Mouse (Mus musculus): ENCODE measurements around the gene Inppl1. TPM values are rescaled to one million over a fixed set of nuclear protein-coding genes. Genes with fewer than 3 reads are reported as not detected.

The Inppl1 gene
- polyA plus RNA-seq, 1 experiment: not detected

DNA sequence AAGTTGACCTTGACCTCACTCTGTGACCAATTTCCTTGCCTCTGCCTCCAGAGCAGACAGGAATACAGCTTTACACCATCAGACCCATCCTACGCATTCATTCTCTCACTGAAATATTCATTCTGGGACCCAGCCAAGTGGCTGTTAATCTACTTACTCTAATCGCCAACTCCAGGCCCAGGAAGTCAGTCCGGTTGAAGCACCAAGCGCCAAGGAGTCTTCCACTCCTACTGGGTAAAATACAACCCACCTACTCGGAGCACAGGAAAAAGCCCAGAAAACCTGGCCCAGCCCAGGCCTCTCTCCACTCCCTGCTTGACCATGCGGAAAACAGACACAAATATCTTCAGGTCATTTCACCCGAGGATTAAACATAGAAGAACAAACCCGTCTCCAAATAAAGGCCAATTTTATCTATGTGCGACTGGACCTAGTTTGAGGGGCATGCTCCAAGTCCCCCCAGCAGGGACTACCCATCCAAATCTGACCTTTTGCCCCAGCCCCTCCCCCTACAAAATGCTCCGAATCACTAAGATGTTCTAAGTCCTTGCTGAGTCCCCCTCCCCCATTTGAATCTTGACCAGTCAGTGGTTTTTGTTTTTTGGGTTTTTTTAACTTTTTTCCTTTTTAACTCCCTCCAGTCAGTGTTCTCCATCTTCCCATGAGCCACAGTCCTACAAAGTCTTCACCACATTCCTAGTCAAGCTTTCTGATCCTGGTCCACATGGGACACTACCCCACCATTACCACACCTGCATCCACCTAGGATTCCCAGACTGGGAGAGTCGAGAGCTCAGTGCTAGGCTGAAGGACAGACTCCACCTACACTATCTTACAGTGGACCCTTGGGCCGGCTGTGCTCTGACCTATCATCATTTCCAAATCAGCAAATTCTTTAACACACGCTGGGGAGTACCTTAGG is 30.5 kb upstream of the Inppl1 start:
- Histone ChIP-seq H3K4me1 (ENCODE audit: control insufficient read depth, insufficient read depth, low read length) (peaks cover 3% of the 10 kb centered on the region; the same call in 1 of the 2 replicates), H3K4me3 (ENCODE audit: insufficient read depth, low read depth, low read length) (no peak overlapping the region), H3K27ac (ENCODE audit: insufficient read depth, low read depth, low read length) (no peak overlapping the region)
- no peak for TF ChIP-seq POLR2A (IDR thresholded peaks at IDR 0.05; ENCODE audit: insufficient read depth, low read depth, low read length)
- TF ChIP-seq CTCF (IDR thresholded peaks at IDR 0.05; ENCODE audit: insufficient read depth, low read depth, low read length): no peak
- WGBS: 67% methylated on average over 13 of the region's 13 CpGs

DNA sequence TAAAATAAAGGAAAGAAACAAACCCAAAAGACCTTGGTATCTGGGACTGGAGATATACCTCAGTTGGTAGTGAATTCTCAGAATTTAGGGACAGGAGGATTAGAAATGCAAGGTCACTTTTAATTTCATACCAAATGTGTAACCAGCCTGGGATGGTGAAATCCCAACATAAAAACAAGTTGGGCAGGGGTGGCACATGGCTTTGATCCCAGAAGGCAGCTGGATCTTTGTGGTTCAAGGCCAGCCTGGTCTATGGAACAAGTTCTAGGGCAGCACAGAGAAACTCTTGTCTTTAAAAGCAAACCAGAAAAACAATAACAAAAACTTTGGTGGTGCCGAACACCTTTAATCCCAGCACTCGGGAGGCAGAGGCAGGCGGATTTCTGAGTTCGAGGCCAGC is 29.5 kb upstream of the Inppl1 start:
- no peak overlapping the region for H3K4me3 ChIP-seq (ENCODE audit: insufficient read depth, low read depth, low read length)
- TF ChIP-seq POLR2A (IDR thresholded peaks at IDR 0.05; ENCODE audit: insufficient read depth, low read depth, low read length) (no peak), CTCF (IDR thresholded peaks at IDR 0.05; ENCODE audit: insufficient read depth, low read depth, low read length) (no peak)
- peaks cover 3% of the 10 kb centered on the region; the same call in 1 of the 2 replicates for H3K4me1 ChIP-seq (ENCODE audit: control insufficient read depth, insufficient read depth, low read length)
- WGBS: 99% methylated on average over 4 of the region's 4 CpGs
- H3K27ac ChIP-seq (ENCODE audit: insufficient read depth, low read depth, low read length): no peak overlapping the region

GRCm38 (mm10) chr7:101866491-101867265 is 28.6 kb upstream of the Inppl1 start:
- Histone ChIP-seq H3K4me3 (ENCODE audit: insufficient read depth, low read depth, low read length) (no peak overlapping the region), H3K4me1 (ENCODE audit: control insufficient read depth, insufficient read depth, low read length) (peaks cover 3% of the 10 kb centered on the region; the same call in 1 of the 2 replicates), H3K27ac (ENCODE audit: insufficient read depth, low read depth, low read length) (no peak overlapping the region)
- TF ChIP-seq POLR2A (IDR thresholded peaks at IDR 0.05; ENCODE audit: insufficient read depth, low read depth, low read length) (no peak), CTCF (IDR thresholded peaks at IDR 0.05; ENCODE audit: insufficient read depth, low read depth, low read length) (no peak)
- 82% methylated on average over 11 of the region's 11 CpGs for WGBS

DNA sequence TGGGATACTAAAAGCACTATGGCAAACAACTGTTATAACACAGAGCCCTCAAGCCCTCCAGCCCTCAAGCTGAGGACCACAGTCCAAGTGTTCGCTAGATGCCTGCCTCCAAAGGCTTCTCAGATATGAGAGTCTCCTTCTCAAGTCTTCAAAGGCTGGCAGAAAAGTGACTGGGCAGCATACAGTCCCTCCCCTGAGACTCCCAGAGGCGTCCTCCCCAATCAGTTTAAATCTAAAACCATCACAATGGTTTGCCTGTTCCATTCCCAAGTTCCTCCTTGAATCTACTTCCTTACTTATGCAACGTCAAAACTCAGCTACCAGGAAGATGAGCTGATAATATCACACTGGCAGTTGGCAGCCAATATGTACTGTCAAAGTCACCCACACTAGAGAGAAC is 25.4 kb upstream of the Inppl1 start, which contains the start of gene Anapc15:
Anapc15 (plus strand) TSS at position 301 of the 400 bp plus-strand sequence.
- H3K27ac ChIP-seq (ENCODE audit: insufficient read depth, low read depth, low read length): no peak within 1 kb of the TSS
- TF ChIP-seq CTCF (IDR thresholded peaks at IDR 0.05; ENCODE audit: insufficient read depth, low read depth, low read length) (no peak), POLR2A (IDR thresholded peaks at IDR 0.05; ENCODE audit: insufficient read depth, low read depth, low read length) (no peak)
- no peaks in the 10 kb centered on the region for H3K4me1 ChIP-seq (ENCODE audit: control insufficient read depth, insufficient read depth, low read length)
- 78% methylated on average over 3 of the region's 3 CpGs for WGBS
- no peak within 1 kb of the TSS for H3K4me3 ChIP-seq (ENCODE audit: insufficient read depth, low read depth, low read length)

DNA sequence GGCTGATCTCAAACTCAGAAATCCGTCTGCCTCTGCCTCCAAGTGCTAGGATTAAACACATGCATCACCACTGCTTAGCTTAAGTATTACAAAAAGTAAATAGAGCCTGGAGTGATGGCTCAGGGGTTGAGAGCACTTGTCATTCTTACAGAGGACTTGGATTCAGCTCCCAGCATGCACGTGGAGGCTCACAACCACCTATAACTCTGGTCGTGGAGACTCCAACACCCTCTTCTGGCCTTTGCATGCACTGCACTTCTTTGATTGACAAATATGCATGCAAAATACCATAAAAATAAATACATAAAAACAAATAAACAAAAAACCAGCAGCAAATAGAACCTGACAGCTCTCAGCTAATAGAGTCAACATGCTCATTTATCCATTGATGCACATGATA is 24.3 kb upstream of the Inppl1 start:
- Histone ChIP-seq H3K27ac (ENCODE audit: insufficient read depth, low read depth, low read length) (no peak overlapping the region), H3K4me1 (ENCODE audit: control insufficient read depth, insufficient read depth, low read length) (no peaks in the 10 kb centered on the region), H3K4me3 (ENCODE audit: insufficient read depth, low read depth, low read length) (no peak overlapping the region)
- WGBS: 85% methylated on average over 3 of the region's 3 CpGs
- no peak for TF ChIP-seq POLR2A (IDR thresholded peaks at IDR 0.05; ENCODE audit: insufficient read depth, low read depth, low read length)
- no peak for TF ChIP-seq CTCF (IDR thresholded peaks at IDR 0.05; ENCODE audit: insufficient read depth, low read depth, low read length)

- Histone ChIP-seq H3K27ac (ENCODE audit: insufficient read depth, low read depth, low read length) (no peak overlapping the region), H3K4me3 (ENCODE audit: insufficient read depth, low read depth, low read length) (no peak overlapping the region), H3K4me1 (ENCODE audit: control insufficient read depth, insufficient read depth, low read length) (no peaks in the 10 kb centered on the region)
- no peak for TF ChIP-seq CTCF (IDR thresholded peaks at IDR 0.05; ENCODE audit: insufficient read depth, low read depth, low read length)
- no peak for TF ChIP-seq POLR2A (IDR thresholded peaks at IDR 0.05; ENCODE audit: insufficient read depth, low read depth, low read length)
These were observed 22.9 kb upstream of the Inppl1 start for GRCm38 (mm10) chr7:101860978-101861377.

GRCm38 (mm10) chr7:101858362-101858761 is 20.3 kb upstream of the Inppl1 start:
- WGBS: 84% methylated on average over 9 of the region's 9 CpGs
- H3K4me3 ChIP-seq (ENCODE audit: insufficient read depth, low read depth, low read length): no peak overlapping the region
- H3K27ac ChIP-seq (ENCODE audit: insufficient read depth, low read depth, low read length): no peak overlapping the region
- TF ChIP-seq POLR2A (IDR thresholded peaks at IDR 0.05; ENCODE audit: insufficient read depth, low read depth, low read length) (no peak), CTCF (IDR thresholded peaks at IDR 0.05; ENCODE audit: insufficient read depth, low read depth, low read length) (no peak)
- H3K4me1 ChIP-seq (ENCODE audit: control insufficient read depth, insufficient read depth, low read length): no peaks in the 10 kb centered on the region

DNA sequence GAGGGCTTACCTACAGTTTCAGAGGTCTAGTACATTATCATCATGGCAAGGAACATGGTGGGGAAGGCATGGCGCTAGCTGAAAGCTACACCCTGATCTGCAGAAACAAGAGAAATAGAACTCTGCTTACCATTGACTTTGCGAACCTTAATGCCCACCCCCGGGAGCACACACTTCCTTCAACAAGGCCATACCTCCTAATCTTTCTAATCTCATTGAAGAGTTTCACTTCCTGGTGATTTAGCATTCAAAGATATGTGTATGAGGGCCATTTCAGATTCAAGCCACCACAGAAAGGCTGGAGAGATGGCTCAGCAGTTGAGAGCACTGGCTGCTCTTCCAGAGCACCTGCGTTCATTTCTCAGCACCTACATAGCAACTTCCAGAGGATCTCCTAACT is 19.1 kb upstream of the Inppl1 start, which contains the start of gene Folr2:
Folr2 (minus strand) TSS at position 101 of the 400 bp plus-strand sequence.
- TF ChIP-seq CTCF (IDR thresholded peaks at IDR 0.05; ENCODE audit: insufficient read depth, low read depth, low read length) (no peak), POLR2A (IDR thresholded peaks at IDR 0.05; ENCODE audit: insufficient read depth, low read depth, low read length) (no peak)
- Histone ChIP-seq H3K4me3 (ENCODE audit: insufficient read depth, low read depth, low read length) (no peak within 1 kb of the TSS), H3K27ac (ENCODE audit: insufficient read depth, low read depth, low read length) (no peak within 1 kb of the TSS), H3K4me1 (ENCODE audit: control insufficient read depth, insufficient read depth, low read length) (no peaks in the 10 kb centered on the region)
- 88% methylated on average over 4 of the region's 4 CpGs for WGBS

- H3K4me3 ChIP-seq (ENCODE audit: insufficient read depth, low read depth, low read length): no peak overlapping the region
- H3K4me1 ChIP-seq (ENCODE audit: control insufficient read depth, insufficient read depth, low read length): no peaks in the 10 kb centered on the region
- H3K27ac ChIP-seq (ENCODE audit: insufficient read depth, low read depth, low read length): no peak overlapping the region
- WGBS: 87% methylated on average over 2 of the region's 2 CpGs
- TF ChIP-seq POLR2A (IDR thresholded peaks at IDR 0.05; ENCODE audit: insufficient read depth, low read depth, low read length): no peak
- no peak for TF ChIP-seq CTCF (IDR thresholded peaks at IDR 0.05; ENCODE audit: insufficient read depth, low read depth, low read length)
These were observed 15.8 kb upstream of the Inppl1 start for GRCm38 (mm10) chr7:101853816-101854215.

All from olfactory bulb, adult 2 months (tissue).